Mouse (Mus musculus) embryonic fibroblast, embryonic 13.5 days (primary cell): ENCODE measurements around the gene Entpd4b.
"Not testable (repeated sequence)": the region's sequence is repeated elsewhere in the genome, so short reads cannot be mapped to it uniquely, and the experiment has no call there.

Source experiments
- CTCF ChIP-seq: IDR thresholded peaks from 2 replicates; pipeline ENCODE4 v1.5.1; 2011; ENCODE audit warnings: mild to moderate bottlenecking, control low read depth, low read length, moderate library complexity, borderline replicate concordance; ENCODE audit not compliant: insufficient read depth
- POLR2A ChIP-seq: IDR thresholded peaks from 2 replicates; pipeline ENCODE4 v1.6.1; 2011; ENCODE audit warnings: low read depth, mild to moderate bottlenecking, control low read depth, low read length, moderate library complexity

- not testable (repeated sequence) for TF ChIP-seq CTCF, POLR2A
These were observed 18.7 kb upstream of the Entpd4b start for GRCm38 (mm10) chr14:69536539-69536938.
